Mouse (Mus musculus): ENCODE measurements around the gene Ncor2.
A peak's percentile ranks its signal among the peaks of the same experiment; 100 is the strongest.

Gene Ncor2

GRCm38 (mm10) chr5:125148686-125149085 is 30.3 kb downstream of the Ncor2 start:
- no peak for DNase-seq (ENCODE audit: low spot score)

GRCm38 (mm10) chr5:125148173-125148572 is 30.8 kb downstream of the Ncor2 start:
- no peak for DNase-seq (ENCODE audit: low spot score)

GRCm38 (mm10) chr5:125147124-125147523 is 31.9 kb downstream of the Ncor2 start:
- DNase-seq (ENCODE audit: low spot score) = no peak

GRCm38 (mm10) chr5:125143114-125143872 is 35.7 kb downstream of the Ncor2 start:
- no peak for DNase-seq (ENCODE audit: low spot score)

DNA sequence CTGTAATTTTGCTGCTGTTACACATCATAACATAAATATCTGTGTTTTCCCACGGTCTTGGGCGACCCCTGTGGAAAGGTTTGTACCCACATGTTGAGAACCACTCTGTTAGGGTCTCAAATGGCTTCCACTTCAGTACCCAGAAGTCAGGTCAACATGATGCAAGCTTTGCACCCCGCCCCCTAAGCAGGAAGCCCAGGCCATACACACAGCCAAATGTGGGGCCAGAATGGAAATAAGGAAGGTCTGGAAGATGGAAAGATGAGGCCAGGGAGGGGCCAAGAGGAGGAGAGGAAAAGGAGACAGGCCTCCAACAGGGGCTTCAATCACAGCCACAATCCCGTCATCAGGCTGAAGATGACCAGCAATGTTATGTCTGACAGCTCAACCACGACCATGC is 37.1 kb downstream of the Ncor2 start:
- no peak for DNase-seq (ENCODE audit: low spot score)

- peak; percentile 59 for DNase-seq (ENCODE audit: low spot score)
Observed at GRCm38 (mm10) chr5:125141525-125141880, 37.5 kb downstream of the Ncor2 start.

- DNase-seq (ENCODE audit: low spot score) = peak; percentile 98
Observed at GRCm38 (mm10) chr5:125140832-125141524, 38.0 kb downstream of the Ncor2 start.

GRCm38 (mm10) chr5:125140151-125140699 is 38.8 kb downstream of the Ncor2 start:
- DNase-seq (ENCODE audit: low spot score) = peak; percentile 75

GRCm38 (mm10) chr5:125139669-125140068 is 39.4 kb downstream of the Ncor2 start:
- DNase-seq (ENCODE audit: low spot score) = no peak

- DNase-seq (ENCODE audit: low spot score) = no peak
Observed at GRCm38 (mm10) chr5:125138841-125139430, 40.1 kb downstream of the Ncor2 start.

DNA sequence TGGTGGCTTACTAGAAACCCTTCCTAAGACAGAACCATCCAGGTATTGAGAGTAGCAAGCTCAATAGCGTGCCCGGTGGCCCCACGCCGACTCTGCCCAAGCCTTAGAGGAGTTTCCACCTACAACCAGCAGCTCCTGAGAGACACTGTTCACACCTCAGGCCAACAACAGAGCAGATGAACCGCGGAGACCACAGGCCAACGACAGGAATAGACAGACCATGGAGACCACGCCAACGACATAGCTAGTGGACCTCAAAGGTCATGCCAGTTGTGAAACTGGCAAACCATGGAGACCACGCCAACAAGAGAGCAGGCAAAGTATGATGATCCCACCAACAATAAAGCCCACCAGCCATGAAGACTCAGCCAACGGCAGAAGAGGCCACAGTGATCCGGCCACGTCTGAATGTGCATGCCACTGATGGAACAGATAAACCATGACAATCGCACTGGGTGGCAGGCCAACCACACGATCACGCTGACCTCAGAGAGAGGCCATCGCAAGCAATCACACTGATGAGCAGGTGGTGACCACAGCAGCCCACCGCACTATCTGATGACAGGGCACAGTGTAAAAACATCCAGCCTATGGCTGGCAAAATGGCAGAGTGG is 41.2 kb downstream of the Ncor2 start:
- no peak for DNase-seq (ENCODE audit: low spot score)

- no peak for DNase-seq (ENCODE audit: low spot score)
Observed at GRCm38 (mm10) chr5:125136996-125137671, 41.9 kb downstream of the Ncor2 start.

GRCm38 (mm10) chr5:125136296-125136995 is 42.6 kb downstream of the Ncor2 start:
- DNase-seq (ENCODE audit: low spot score) = no peak

DNA sequence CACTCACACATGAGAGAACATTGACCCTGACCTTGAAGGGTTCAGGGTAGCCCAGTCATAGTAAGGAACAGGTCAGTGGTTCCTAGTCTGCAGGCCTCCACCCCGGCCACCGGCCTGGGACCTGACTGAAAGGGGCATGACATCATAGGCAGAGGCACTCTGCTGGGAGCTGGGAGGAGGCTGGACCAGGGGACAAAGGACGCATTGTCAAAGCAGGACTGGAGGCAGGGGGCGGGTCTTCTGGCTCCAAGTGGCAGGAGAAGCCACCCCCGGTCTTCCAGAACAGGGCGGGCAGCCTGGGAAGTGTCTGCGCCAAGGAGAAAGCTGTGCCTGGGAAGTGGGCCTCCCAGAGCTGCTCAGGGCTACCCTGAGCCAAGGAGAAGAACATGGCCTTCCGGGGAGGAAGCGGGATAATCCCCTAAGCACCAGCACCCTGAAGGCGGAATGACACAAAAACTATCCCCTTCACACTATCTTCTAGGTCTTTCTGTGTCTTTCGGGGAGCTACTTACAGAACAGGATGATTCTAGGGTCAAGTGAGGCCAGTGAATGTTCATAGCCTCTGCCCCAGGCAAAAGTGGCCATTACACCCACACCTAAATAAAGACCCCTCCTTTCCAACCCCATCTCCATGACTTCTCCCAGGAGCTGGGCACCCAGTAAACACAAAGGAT is 44.1 kb downstream of the Ncor2 start:
- DNase-seq (ENCODE audit: low spot score) = no peak

GRCm38 (mm10) chr5:125134391-125134790 is 44.6 kb downstream of the Ncor2 start:
- peak; percentile 46 for DNase-seq (ENCODE audit: low spot score)

- no peak for DNase-seq (ENCODE audit: low spot score)
Observed at GRCm38 (mm10) chr5:125133651-125134050, 45.4 kb downstream of the Ncor2 start.

DNA sequence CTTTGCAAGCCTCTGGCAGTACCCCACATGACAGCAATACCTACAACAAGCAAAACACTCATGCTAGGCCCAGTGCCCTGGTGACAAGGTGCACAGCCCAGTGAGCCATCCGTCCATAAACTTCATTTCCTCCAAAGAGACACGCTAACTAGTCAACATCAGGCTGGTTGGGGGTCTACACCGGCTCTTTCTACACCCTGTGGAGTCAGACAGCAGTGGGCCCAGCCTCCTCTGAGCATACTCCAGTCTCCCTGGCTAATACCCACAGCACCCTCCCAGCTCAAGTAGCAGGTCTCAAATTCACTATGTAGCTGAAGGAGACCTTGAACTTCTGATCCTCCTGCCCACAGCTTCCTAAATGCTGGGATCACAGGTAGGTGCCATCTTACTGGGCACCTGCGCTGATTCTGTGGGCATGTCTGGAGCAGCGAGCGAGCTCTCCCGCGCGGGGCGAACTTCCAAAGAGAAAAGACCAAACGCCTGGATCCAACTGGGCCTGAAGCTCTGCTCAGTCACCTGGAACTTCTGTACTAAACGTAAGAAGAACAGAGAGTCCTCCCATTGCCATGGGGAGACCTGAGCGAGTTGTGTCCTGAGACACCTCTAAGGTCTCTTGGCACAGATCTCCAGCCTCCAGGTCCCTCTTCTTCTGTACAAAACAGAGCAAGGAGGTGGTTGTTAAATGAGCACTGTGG is 46.3 kb downstream of the Ncor2 start:
- no peak for DNase-seq (ENCODE audit: low spot score)

DNA sequence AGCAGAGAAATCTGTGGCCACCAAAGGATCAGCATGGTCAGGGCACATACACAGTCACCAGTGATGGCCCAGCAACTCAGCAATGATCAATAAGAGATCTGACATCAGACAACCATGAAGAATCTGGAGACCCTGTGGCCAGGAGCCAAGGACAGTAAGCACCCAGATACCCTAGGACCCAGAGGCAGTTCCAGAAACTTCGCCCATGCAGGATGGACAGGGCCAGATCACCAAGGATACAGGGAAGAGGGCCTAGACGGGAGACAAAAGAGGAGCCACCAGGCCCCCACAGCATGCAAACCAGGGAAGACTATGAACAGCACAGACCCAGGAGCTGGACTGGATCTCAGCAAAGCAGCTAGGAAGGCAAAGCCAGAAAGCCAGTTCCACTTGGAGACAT is 47.0 kb downstream of the Ncor2 start:
- DNase-seq (ENCODE audit: low spot score) = no peak

- DNase-seq (ENCODE audit: low spot score) = no peak
Observed at GRCm38 (mm10) chr5:125130406-125130805, 48.6 kb downstream of the Ncor2 start.

DNA sequence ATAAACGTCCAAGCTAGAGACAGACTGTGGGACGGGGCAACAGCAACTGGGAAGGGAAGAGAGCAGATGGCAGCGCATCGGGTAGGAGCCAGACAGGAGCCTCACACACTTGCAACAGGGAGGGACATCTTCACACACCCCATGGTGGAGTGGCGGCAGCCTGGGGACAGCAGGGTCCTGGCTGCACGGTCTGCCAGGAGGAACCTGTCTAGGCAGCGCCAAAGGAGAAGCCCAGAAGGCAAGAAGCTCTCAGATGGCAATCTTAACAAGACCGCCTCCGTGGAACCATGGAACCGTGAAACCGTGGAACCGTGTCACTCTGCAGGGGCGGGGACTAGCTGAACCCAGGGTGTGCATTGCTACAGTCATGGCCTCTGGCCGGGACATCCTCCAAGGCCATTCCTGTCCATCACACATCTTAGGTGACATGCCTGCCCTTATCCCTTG is 50.1 kb downstream of the Ncor2 start:
- DNase-seq (ENCODE audit: low spot score) = no peak
